Mouse (Mus musculus): ENCODE results near the gene Mepce. TPM values are rescaled to one million over a fixed set of nuclear protein-coding genes. Genes with fewer than 3 reads are reported as not detected.

The Mepce gene
- polyA plus RNA-seq, 1 experiment from 2014 or later: 11.8 TPM

DNA sequence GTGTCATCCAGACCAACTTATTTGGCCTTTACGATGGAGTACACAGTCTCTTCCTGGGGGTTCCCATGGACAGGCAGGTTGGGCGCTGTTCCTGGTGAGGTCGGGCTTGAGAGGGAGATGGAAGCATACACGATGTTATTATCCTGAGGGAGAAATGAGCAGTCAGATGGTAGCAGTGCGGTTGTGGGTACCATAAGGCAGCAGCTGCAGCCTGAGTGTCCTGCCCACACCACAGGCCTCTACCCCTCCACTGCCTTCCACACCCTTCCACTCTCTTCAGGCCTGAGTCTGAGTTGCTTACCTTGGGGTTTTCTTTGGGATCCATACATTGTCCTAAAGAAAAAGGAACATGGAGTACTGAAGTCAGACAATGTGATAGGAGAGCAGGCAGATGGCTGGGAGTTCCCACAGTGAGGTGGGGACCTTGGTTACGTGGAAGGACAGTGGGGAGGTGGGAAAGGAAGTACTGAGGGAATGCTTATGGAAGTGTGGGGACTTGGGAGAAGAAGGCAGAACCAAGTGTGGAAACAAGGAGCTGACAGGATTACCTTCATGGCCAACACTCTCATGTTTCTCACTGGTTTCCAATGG lies 36.1 kb upstream of the Mepce start:
- Histone ChIP-seq H3K4me1 (no peaks in the 10 kb centered on the region), H3K27ac (no peak overlapping the region), H3K27me3 (no peaks in the 10 kb centered on the region), H3K36me3 (no peaks in the 10 kb centered on the region), H3K4me2 (replicated peaks) (no peak overlapping the region), H3K4me3 (no peak overlapping the region), H3K9ac (no peak overlapping the region), H3K9me3 (no peaks in the 10 kb centered on the region)
- no peak for ATAC-seq (ENCODE audit: low FRiP score, low read depth)
- WGBS: 89% methylated on average over 6 of the region's 6 CpGs

DNA sequence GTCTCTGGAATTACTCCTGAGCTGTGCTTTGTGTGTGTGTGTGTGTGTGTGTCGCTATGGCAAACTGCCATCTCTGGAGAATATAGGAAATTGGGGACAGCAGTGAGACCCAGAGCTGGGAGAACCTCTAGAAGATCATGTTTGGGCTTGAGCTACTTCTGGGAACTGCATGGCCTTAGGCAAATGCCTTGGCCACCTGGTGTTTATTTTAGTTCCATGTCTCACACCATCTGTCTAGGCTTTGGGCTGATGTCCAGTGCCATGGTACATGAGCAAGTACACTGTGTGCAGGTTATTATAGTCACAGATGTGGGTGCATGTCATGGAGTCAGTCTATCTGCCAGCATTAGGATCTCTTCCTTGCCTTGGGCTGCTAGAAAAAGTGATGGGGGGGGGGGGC lies 35.1 kb upstream of the Mepce start:
- 63% methylated on average over 1 of the region's 1 CpGs for WGBS

DNA sequence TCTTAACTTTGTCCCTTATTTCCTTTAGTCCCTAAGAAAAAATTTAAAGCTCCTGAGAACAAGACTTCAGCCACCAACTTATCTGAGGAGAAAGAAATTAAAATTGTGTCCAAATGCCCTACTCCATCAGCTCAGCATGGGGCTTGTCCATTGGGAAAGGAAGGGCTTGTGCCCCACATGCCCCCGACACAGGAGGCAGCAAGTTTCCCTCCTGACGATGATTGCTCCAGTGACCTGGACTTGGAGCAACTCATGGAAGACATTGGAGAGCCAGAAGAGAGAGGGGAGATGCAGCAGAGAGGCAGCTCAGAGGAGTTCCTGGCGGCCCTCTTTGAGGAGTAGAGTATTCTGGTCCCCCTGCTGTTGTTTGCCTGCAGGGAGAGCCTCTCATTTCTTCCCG lies 34.7 kb upstream of the Mepce start:
- Histone ChIP-seq H3K4me3 (no peak overlapping the region), H3K36me3 (no peaks in the 10 kb centered on the region), H3K9ac (no peak overlapping the region), H3K4me1 (no peaks in the 10 kb centered on the region), H3K27me3 (no peaks in the 10 kb centered on the region), H3K4me2 (replicated peaks) (no peak overlapping the region), H3K9me3 (no peaks in the 10 kb centered on the region), H3K27ac (no peak overlapping the region)
- no peak for ATAC-seq (ENCODE audit: low FRiP score, low read depth)
- WGBS: 68% methylated on average over 4 of the region's 4 CpGs

More for the DNA sequence above, 35.1 kb upstream of the Mepce start:
- Histone ChIP-seq H3K27ac (no peak overlapping the region), H3K4me2 (replicated peaks) (no peak overlapping the region), H3K27me3 (no peaks in the 10 kb centered on the region), H3K36me3 (no peaks in the 10 kb centered on the region), H3K4me3 (no peak overlapping the region), H3K9me3 (no peaks in the 10 kb centered on the region), H3K9ac (no peak overlapping the region), H3K4me1 (no peaks in the 10 kb centered on the region)
- ATAC-seq (ENCODE audit: low FRiP score, low read depth): no peak

DNA sequence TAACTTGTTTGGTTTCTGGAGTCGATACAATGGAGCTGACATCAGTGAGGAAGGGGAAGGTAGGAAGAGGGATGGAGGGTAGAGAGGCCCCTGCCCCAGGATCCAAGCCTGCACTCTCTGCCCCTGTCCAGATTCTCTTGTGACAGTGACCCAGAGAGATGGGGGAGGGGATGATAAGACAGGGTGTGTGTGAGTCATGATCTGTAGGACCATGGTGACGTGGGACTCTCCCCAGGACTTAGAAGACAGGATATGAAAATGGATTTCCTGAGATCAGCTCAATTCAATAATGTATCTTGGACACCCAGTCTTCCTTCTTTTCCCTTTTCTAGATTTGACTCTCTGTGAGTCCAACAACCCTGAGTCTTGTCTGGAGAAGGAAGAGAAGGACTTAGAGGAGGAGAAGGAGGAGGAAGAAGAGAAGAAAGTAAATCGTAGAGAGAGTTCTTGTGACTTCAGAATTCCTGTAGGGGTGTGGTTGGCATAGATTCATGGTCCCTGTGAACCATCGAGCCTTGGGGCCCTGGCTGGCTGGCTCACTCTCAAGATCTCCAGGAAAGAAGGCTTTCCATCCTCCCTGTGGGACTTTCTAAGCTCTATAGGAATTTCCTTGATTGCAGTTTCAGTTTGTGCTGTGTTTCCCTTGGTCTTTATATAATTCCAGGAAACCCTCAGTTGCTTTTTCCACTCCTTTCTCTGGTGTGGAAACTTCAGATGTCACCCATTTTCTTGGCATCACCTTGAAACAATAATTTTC lies 30.2 kb upstream of the Mepce start:
- 71% methylated on average over 4 of the region's 4 CpGs for WGBS

DNA sequence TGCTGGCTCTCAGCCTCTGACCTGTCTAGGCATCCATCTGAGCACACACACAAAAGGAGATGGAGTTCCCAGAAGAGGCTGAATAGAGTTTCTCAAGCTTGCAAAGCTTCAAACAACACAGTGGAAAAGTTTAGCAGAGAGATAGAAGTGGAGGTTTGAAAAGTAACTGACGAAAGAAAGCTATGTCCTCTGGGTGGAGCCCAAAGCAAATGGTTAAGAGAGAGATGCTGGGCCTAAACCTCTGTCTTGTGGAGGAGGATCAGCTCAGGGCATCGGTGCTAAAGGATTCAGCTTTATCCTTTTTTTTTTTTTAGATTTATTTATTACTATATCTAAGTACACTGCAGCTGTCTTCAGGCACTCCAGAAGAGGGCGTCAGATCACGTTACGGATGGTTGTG lies 20.9 kb upstream of the Mepce start:
- no peak overlapping the region for H3K4me2 ChIP-seq (replicated peaks)
- no peak overlapping the region for H3K9ac ChIP-seq

More for the DNA sequence above, 30.2 kb upstream of the Mepce start:
- no peak overlapping the region for H3K9ac ChIP-seq
- H3K27me3 ChIP-seq: no peaks in the 10 kb centered on the region
- no peaks in the 10 kb centered on the region for H3K36me3 ChIP-seq
- no peaks in the 10 kb centered on the region for H3K9me3 ChIP-seq
- no peaks in the 10 kb centered on the region for H3K4me1 ChIP-seq
- ATAC-seq (ENCODE audit: low FRiP score, low read depth): no peak
- no peak overlapping the region for H3K4me2 ChIP-seq (replicated peaks)
- no peak overlapping the region for H3K4me3 ChIP-seq
- no peak overlapping the region for H3K27ac ChIP-seq

DNA sequence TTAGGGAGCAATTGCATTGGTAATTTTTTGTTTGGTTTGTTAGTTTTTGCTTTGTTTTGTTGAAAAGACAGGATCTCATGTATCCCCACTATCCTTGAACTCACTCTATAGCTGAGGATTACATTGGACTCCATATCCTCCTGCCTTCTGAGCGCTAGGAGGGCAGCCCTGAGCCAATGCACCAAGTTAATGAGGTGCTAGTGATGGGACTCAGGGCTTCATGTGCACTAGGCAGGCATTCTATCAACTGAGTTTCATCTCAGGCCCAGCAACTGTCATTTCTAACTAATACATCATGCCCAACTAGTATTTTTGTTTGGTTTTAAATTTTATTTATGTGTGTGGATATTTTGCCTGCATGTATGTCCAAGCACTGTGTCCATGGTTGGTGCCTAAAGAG lies 18.7 kb upstream of the Mepce start:
- Histone ChIP-seq H3K9ac (no peak overlapping the region), H3K27me3 (no peaks in the 10 kb centered on the region), H3K36me3 (no peaks in the 10 kb centered on the region), H3K27ac (no peak overlapping the region), H3K9me3 (no peaks in the 10 kb centered on the region), H3K4me2 (replicated peaks) (no peak overlapping the region), H3K4me3 (no peak overlapping the region), H3K4me1 (no peaks in the 10 kb centered on the region)
- 78% methylated on average over 1 of the region's 1 CpGs for WGBS
- ATAC-seq (ENCODE audit: low FRiP score, low read depth): no peak

More for the DNA sequence above, 20.9 kb upstream of the Mepce start:
- WGBS: 91% methylated on average over 5 of the region's 5 CpGs
- H3K9me3 ChIP-seq: no peaks in the 10 kb centered on the region
- no peaks in the 10 kb centered on the region for H3K36me3 ChIP-seq
- H3K4me3 ChIP-seq: no peak overlapping the region
- no peaks in the 10 kb centered on the region for H3K4me1 ChIP-seq
- no peak overlapping the region for H3K27ac ChIP-seq
- H3K27me3 ChIP-seq: no peaks in the 10 kb centered on the region
- no peak for ATAC-seq (ENCODE audit: low FRiP score, low read depth)

DNA sequence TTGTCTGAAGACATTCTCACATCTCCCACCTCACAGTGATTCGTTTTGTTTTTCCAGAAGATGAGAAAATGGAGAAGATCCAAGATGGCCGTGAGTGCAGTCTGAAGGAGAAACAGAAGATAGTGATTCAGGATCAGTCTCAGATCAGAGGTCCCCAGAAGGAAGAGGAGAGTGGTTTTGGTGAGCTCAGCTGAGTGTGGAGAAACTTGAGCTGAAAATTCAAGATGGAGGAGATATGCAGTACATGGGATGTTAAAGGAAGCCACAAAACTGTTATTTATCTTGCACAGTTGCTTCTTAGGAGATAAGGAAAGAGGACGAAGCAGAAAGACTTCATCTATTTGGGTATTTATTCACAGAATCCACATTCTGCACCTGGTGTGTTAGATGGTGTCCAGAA lies 13.5 kb upstream of the Mepce start:
- Histone ChIP-seq H3K4me2 (replicated peaks) (no peak overlapping the region), H3K9me3 (no peaks in the 10 kb centered on the region), H3K4me3 (no peak overlapping the region), H3K9ac (no peak overlapping the region), H3K27me3 (no peaks in the 10 kb centered on the region), H3K4me1 (no peaks in the 10 kb centered on the region), H3K36me3 (no peaks in the 10 kb centered on the region), H3K27ac (no peak overlapping the region)
- ATAC-seq (ENCODE audit: low FRiP score, low read depth): no peak
- WGBS: 78% methylated on average over 3 of the region's 3 CpGs

DNA sequence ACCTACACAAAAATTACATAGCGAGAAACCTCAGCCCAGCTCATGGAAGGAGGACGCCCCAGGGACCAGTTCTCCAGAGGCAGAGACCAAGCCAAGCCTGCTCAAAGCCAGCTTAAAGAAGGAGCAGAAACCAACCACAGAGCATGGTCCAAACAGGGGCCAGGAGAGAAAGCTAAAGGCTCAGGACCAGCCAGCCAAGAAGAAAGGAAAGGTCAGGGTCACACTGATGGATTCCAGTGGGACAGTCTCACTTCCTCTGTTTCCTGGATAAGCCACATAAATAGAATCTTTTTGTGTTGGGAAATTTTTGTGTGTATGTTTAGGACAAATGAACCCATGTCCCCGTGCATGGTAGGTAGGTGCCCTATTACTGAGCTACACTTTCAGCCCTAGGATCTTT lies 9.2 kb upstream of the Mepce start:
- H3K27ac ChIP-seq: no peak overlapping the region
- no peak for ATAC-seq (ENCODE audit: low FRiP score, low read depth)
- 82% methylated on average over 3 of the region's 3 CpGs for WGBS
- H3K9ac ChIP-seq: no peak overlapping the region
- no peaks in the 10 kb centered on the region for H3K27me3 ChIP-seq
- H3K36me3 ChIP-seq: no peaks in the 10 kb centered on the region
- H3K4me1 ChIP-seq: no peaks in the 10 kb centered on the region
- H3K4me3 ChIP-seq: no peak overlapping the region
- H3K9me3 ChIP-seq: no peaks in the 10 kb centered on the region
- H3K4me2 ChIP-seq (replicated peaks): no peak overlapping the region

DNA sequence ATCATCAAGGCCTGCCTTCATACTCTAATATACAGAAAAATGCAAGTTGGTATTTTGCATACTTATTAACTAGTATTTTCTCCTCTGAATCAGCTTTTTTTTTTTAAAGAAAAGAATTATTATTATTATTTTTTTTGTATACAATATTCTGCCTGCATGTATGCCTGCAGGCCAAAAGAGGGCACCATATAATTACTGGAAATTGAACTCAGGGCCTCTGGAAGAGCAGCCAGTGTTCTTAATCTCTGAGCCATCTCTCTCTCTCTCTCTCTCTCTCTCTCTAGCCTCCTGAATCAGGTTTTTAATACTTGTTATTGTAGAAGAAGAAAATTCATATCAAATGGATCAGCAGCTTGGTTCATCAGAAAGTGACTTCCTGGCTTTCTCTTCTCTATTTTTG lies 4.1 kb upstream of the Mepce start:
- no peak overlapping the region for H3K27ac ChIP-seq
- no peaks in the 10 kb centered on the region for H3K27me3 ChIP-seq
- H3K9ac ChIP-seq: no peak overlapping the region
- H3K4me1 ChIP-seq: 0 out of 2 replicates have a peak, but pooled peaks cover 5% of the 10 kb centered on the region
- H3K4me3 ChIP-seq: no peak overlapping the region
- no peak overlapping the region for H3K4me2 ChIP-seq (replicated peaks)
- H3K36me3 ChIP-seq: no peaks in the 10 kb centered on the region
- ATAC-seq (ENCODE audit: low FRiP score, low read depth): no peak
- H3K9me3 ChIP-seq: no peaks in the 10 kb centered on the region

DNA sequence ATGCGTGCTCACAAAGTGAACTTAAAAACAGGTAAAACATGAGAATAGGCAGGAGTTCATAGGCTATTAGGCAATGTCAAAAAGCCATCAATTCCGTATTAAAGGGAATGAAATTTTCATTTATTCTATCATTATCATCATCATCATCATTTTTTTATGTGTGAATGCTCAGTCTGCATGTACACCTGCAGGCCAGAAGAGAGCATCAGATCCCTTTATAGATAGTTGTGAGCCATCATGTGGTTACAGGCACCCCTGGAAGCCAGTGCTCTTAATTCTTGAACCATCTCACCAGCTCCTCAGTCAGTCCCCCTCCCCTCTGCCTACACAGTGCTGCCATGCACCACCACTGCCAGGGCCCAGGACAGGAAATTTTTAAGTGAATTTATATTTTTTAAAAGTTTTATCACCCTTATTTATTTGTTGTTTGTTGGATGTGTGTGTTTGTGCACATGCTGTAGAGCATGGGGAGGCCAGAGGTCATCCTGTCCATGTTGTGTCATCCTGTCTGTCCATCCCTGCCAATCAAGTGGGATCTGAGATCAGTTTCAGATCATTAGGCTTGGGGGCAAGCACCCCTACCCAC lies 1.6 kb upstream of the Mepce start:
- ATAC-seq (ENCODE audit: low FRiP score, low read depth): no peak
- WGBS: 92% methylated on average over 2 of the region's 2 CpGs
- H3K4me1 ChIP-seq: peaks cover 18% of the 10 kb centered on the region

DNA sequence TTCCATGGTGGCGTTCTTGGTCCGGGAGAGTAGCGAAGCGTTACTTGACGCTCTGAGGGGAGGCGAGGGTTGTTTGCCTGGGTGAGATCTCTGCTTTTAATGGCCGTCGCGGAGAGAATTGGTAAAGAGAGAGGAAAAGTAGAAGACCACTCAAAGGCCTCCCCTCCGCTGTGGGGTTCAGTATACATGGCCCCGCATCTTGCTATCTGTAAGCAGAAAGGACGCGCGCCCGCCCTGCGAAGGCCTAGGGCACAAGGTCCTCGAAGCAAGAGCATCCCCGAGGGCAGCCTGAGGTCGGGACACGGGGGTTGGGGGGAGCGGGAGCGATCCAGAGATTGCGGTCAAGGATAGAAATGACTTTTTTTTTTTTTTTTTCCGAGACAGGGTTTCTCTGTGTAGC lies 716 bp upstream of the Mepce start:
- ATAC-seq (ENCODE audit: low FRiP score, low read depth): no peak
- Histone ChIP-seq H3K9ac (0 out of 2 replicates have a peak overlapping the region, but pooled peaks have one; percentile 45), H3K4me1 (peaks cover 27% of the 10 kb centered on the region), H3K27me3 (no peaks in the 10 kb centered on the region), H3K4me3 (peak overlapping the region; percentile 85), H3K4me2 (replicated peaks) (peak overlapping the region; percentile 92), H3K27ac (no peak overlapping the region), H3K9me3 (no peaks in the 10 kb centered on the region), H3K36me3 (peaks cover 18% of the 10 kb centered on the region)
- WGBS: 72% methylated on average over 24 of the region's 24 CpGs

More for the DNA sequence above, 1.6 kb upstream of the Mepce start:
- Histone ChIP-seq H3K9me3 (no peaks in the 10 kb centered on the region), H3K9ac (no peak overlapping the region), H3K27me3 (no peaks in the 10 kb centered on the region), H3K36me3 (peaks cover 9% of the 10 kb centered on the region), H3K4me2 (replicated peaks) (no peak overlapping the region), H3K4me3 (no peak overlapping the region), H3K27ac (no peak overlapping the region)

DNA sequence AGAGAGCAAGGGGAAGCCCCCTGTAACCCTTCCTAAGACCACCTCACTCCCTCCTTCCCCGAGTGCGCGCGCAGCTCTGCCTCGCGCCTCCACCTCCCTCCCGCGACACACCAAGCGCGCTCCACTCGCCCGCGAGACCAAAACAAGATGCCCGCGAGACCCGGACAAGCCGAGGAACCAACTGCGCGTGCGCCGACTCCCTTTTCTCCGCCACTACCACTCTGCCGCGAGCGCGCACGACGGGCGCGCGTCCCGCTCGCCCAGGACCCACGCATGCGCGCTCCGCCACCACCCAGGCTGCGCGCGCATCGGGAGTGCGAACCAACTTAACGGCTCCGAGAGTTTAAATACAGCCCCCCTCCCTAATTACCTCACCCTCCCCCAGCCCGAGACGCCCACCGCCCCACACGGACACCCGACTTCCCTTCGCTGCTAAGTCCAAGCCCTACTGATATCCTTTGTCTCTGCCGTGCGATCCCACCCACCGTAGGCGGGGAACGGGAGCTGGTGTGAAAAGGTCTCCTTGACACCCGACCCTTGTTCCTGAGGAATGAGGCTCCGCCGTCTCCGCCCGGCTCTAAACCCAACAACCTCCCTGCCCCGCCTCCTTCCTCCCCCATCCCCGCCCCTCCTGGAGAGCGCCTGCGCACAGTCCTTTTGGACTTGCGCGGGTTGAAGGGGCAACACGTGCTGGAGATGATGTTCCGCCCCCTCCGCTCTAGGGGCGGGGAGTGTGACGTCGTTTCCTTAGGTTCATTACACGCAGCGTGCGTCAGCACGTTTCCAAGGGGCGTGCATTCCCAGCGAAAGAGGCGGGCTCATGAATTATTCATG lies 1.1 kb downstream of the Mepce start:
- Histone ChIP-seq H3K9me3 (no peaks in the 10 kb centered on the region), H3K4me3 (peak overlapping the region; percentile 85), H3K9ac (peak overlapping the region; percentile 98), H3K4me1 (peaks cover 32% of the 10 kb centered on the region), H3K36me3 (peaks cover 36% of the 10 kb centered on the region), H3K27me3 (no peaks in the 10 kb centered on the region), H3K4me2 (replicated peaks) (peak overlapping the region; percentile 92), H3K27ac (peak overlapping the region; percentile 98)
- under 1% methylated on average over 79 of the region's 79 CpGs for WGBS
- peak; percentile 90 for ATAC-seq (ENCODE audit: low FRiP score, low read depth)

Data from limb, embryonic 13.5 days (tissue).